Mouse (Mus musculus) lung, postnatal 0 days (tissue): ENCODE results near the gene Eif3a.

Experiments
- CTCF ChIP-seq: IDR thresholded peaks from 2 replicates; pipeline ENCODE4 v1.5.1; 2016; ENCODE audit warnings: antibody characterized with exemption, mild to moderate bottlenecking
- EP300 ChIP-seq: IDR thresholded peaks from 2 replicates; pipeline ENCODE4 v1.6.1; 2016; ENCODE audit warnings: antibody characterized with exemption, mild to moderate bottlenecking, control low read depth

GRCm38 (mm10) chr19:60756192-60757098 lies 34.0 kb downstream of the Eif3a start:
- TF ChIP-seq CTCF (no peak), EP300 (no peak)
